Mouse (Mus musculus): ENCODE results near the gene Unc13c.

GRCm38 (mm10) chr9:73681580-73681979, 287.2 kb downstream of the Unc13c start:
- TF ChIP-seq POLR2A (IDR thresholded peaks at IDR 0.05; ENCODE audit: low read depth, low read length) (no peak), CTCF (IDR thresholded peaks at IDR 0.05; ENCODE audit: extremely low read depth, insufficient read length, insufficient replicate concordance, low read depth, low read length) (no peak)

All from small intestine, adult 2 months (tissue).